Mouse (Mus musculus): Measurements from ENCODE around the gene Ncoa6. TPM values are rescaled to one million over a fixed set of nuclear protein-coding genes. Genes with fewer than 3 reads are reported as not detected.

Ncoa6 gene
- 7.0 TPM for polyA plus RNA-seq (2017; shearing (Covaris generic))

DNA sequence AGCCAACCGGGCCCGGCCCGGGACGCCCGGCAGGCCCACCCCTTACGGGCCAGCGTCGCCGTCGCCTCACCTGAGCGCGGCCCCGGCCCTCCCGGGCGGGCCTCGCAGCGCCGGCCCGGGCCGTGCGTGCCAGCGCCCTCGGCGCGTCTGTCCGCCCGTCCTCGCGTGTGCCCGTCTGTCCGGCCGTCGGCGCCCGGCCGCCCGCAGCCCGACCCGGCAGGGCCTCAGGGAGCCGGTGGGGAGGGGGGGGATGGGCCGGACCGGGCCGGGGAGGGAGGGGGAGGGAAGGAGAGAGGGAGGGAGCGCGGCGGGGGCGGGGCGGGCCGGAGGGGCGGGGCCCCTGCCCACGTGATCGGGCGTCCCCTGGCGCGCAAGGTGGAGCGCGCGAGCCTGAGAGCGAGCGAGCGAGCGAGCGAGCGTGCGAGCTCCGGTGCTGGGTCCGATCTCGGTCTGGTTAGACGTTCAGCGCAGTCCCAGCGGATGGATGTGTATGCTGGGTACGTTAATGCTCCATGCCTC lies at the start of gene Ncoa6:
Ncoa6 (minus strand) TSS at position 325 of the 519 bp plus-strand sequence.

DNA sequence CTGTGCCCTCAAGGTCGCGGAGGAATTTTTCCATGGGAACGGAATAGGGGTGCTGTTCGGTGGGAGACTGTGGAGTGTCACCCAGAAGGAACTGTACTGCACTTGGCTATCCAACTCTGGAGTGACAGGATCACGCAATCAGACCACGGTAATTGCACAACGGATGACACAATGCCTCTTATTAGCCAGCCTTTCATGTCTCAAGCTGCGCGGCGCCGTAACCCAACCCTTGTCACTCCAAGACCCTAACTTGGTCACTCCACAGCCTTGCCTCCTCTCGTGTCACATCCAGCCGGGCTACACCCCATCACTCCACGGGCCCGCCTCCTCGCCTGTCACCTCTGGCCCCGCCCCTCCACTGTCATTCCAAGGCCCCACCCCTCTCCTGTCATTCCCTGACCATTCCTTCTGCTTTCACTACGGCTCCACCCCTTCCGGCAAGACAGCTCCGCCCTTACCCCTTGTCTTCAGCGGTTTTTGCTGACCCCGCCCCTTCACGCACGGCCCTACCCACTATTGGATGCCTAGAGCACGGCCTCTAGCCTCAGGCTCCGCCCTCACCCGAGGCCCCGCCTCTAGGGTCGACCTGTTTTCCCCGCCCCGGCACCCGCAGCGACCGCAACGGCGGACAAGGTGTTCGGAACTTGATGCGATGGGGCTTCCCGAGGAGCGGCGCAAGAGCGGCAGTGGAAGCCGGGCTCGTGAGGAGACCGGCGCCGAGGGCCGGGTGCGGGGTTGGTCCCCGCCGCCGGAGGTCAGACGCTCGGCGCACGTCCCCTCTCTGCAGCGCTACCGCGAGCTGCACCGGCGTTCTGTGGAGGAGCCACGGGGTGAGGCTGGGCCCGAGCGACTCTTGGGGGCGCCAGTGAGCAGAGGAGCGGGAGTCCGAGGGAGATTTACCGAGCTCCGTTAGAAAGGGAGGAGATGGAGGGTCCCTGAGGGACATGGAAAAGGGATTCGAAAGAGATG lies 44.0 kb upstream of the Ncoa6 start, which contains the start of the genes Acss2 and Ggt7:
Acss2 (plus strand) TSS at position 494 of the 969 bp plus-strand sequence.
Ggt7 (minus strand) TSS at position 783 of the 969 bp plus-strand sequence.

DNA sequence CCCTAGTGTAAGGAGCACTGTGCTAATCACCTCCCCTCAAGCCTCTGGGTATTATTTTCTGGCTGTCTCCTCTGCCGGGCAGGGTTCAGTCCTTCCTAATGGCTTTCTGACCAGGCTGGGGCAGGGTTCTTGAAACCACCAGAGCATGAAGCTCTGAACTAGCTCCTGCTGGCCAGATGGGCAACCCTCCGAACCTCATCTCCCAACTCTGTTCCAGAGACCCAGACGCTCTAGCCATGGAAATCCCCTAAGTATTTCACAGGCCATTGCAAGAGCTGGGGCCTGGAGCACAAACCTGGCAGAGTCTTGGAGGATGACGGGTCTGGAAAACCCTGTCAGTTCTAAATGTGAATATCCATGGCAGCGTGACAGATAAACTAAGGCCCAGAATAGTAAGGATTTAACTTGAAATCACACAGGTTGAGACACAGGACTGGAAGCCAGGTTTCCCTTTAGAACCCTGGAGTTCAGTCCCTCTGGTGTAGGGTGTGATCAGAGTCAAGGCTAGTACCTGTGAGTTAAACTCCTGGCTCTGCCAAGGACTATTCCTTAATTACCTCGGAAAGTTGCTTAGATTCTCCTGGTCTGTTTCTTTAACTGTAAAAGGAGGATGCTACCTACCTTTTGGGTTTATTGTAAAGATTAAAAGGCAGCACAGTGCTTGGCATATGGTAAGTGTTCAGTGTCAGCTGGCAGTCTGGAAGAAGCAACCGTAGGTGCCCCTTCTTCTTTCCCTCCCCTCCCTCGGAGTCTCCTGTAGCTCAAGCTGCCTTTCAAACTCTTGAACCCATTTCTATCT lies 93.2 kb downstream of the Ncoa6 start, which contains the start of gene Trp53inp2:
Trp53inp2 (plus strand) TSS at position 799 of the 799 bp plus-strand sequence.

DNA sequence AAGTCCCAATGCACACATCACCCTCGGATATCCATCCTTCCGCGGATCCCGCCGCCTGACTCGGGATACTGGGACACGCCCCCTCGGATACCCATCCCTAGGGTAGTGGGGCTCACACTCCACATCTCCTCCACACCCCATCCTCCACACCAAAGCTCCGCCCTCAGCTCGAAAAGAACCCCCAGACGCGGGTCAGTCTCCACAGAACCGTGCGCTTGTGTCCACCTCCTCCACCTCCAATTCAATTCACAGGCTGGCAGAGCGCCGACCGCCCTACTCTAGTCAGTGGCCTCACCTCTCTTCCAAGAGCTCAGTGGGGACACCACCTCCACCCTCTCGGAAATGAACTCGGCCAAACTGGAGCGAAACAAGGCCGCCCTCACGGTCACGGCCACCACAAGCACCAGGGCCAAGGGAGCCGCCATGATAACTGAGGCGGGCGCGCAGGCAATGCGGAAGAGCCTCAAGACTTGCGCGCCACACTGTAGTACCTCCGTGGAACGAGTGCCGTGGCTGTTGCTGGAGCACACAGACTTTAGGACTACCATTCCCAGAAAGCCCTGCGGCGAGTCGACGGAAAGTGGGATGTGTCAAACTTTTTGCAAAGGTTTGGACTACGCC lies 116.6 kb downstream of the Ncoa6 start, which contains the start of gene Pigu:
Pigu (minus strand) TSS at position 460 of the 621 bp plus-strand sequence.

Other genes with a start within 250 kb of the Ncoa6 start
- gene Dynlrb1, start 237.4 kb downstream of the Ncoa6 start, polyA plus RNA-seq (2017; shearing (Covaris generic)), result 304 TPM
- gene Map1lc3a, start 197.6 kb downstream of the Ncoa6 start, polyA plus RNA-seq (2017; shearing (Covaris generic)), result 1.8 TPM
- gene Pigu, start 116.5 kb downstream of the Ncoa6 start, polyA plus RNA-seq (2017; shearing (Covaris generic)), result 53.0 TPM
- gene Trp53inp2, start 92.8 kb downstream of the Ncoa6 start, polyA plus RNA-seq (2017; shearing (Covaris generic)), result 1.8 TPM
- 47.3 TPM for gene Acss2, start 44.1 kb upstream of the Ncoa6 start, polyA plus RNA-seq (2017; shearing (Covaris generic))
- 22.5 TPM for gene Ggt7, start 44.3 kb upstream of the Ncoa6 start, polyA plus RNA-seq (2017; shearing (Covaris generic))
- 18.3 TPM for gene Gss, start 118.9 kb upstream of the Ncoa6 start, polyA plus RNA-seq (2017; shearing (Covaris generic))
- gene Myh7b, start 137.3 kb upstream of the Ncoa6 start, polyA plus RNA-seq (2017; shearing (Covaris generic)), result 0.17 TPM
- gene Trpc4ap, start 218.5 kb upstream of the Ncoa6 start, polyA plus RNA-seq (2017; shearing (Covaris generic)), result 134 TPM